Mouse (Mus musculus) ES-E14 (cell line): ENCODE measurements around the gene Erich3. TPM values are rescaled to one million over a fixed set of nuclear protein-coding genes. Genes with fewer than 3 reads are reported as not detected.

ENCODE experiments used
- DNase-seq: peaks from one replicate; pipeline ENCODE4 v3.0.0-alpha.2; 2013; ENCODE audit warnings: low read depth, low spot score
- H3K27ac ChIP-seq: 2 replicates; pipeline ENCODE4 v1.5.1; 2012; ENCODE audit warnings: low read depth, mild to moderate bottlenecking, low read length, moderate library complexity, mixed read lengths; ENCODE audit not compliant: poor library complexity, insufficient read depth, severe bottlenecking
- H3K36me3 ChIP-seq: 2 replicates; pipeline ENCODE4 v1.6.1; 2012; ENCODE audit warnings: mild to moderate bottlenecking, low read length, moderate library complexity, mixed read lengths; ENCODE audit not compliant: control insufficient read depth, poor library complexity, insufficient read depth, severe bottlenecking
- H3K4me1 ChIP-seq, 2 experiments: fragments of 150-350 bp in 1 of 2; sonication (generic) in 1 of 2; 2 replicates each; pipeline ENCODE4 v1.6.1; 2012; ENCODE audit warnings: low read length in 2 of 2, mild to moderate bottlenecking in 1 of 2, mixed read lengths in 1 of 2; ENCODE audit not compliant: control insufficient read depth in 2 of 2, insufficient read depth in 2 of 2, poor library complexity in 1 of 2
- H3K4me3 ChIP-seq, 2 experiments: fragments of 150-350 bp in 1 of 2; sonication (generic) in 1 of 2; 2 replicates each; pipeline ENCODE4 v1.5.1; 2012; ENCODE audit warnings: low read length in 2 of 2, low read depth in 1 of 2, mild to moderate bottlenecking in 1 of 2, mixed read lengths in 1 of 2; ENCODE audit not compliant: insufficient read depth in 1 of 2, poor library complexity in 1 of 2, severe bottlenecking in 1 of 2
- H3K9ac ChIP-seq: 2 replicates; pipeline ENCODE4 v1.6.1; 2012; ENCODE audit warnings: low read depth, mild to moderate bottlenecking, low read length, mixed read lengths; ENCODE audit not compliant: poor library complexity, insufficient read depth, severe bottlenecking
- H3K9me3 ChIP-seq: fragments of 150-350 bp; sonication (generic); 2 replicates; pipeline ENCODE4 v1.6.1; 2012; ENCODE audit warnings: low read depth, mild to moderate bottlenecking, low read length; ENCODE audit not compliant: control insufficient read depth, insufficient read depth
- CHD2 ChIP-seq: IDR thresholded peaks from 2 replicates; pipeline ENCODE4 v1.6.1; 2014; ENCODE audit warnings: mild to moderate bottlenecking, low read depth, low read length, inconsistent platforms
- HCFC1 ChIP-seq: IDR thresholded peaks from 2 replicates; pipeline ENCODE4 v1.6.1; 2012; ENCODE audit warnings: low read length, inconsistent platforms, borderline replicate concordance; ENCODE audit not compliant: insufficient read depth
- MAFK ChIP-seq: IDR thresholded peaks from 2 replicates; pipeline ENCODE4 v1.6.1; 2014; ENCODE audit warnings: mild to moderate bottlenecking, low read depth, low read length, inconsistent platforms; ENCODE audit not compliant: insufficient read depth
- ZC3H11A ChIP-seq: IDR thresholded peaks from 2 replicates; pipeline ENCODE4 v1.6.1; 2012; ENCODE audit warnings: low read depth, mild to moderate bottlenecking, inconsistent platforms, low read length, borderline replicate concordance
- ZNF384 ChIP-seq: IDR thresholded peaks from 2 replicates; pipeline ENCODE4 v1.6.1; 2012; ENCODE audit warnings: low read depth, low read length, inconsistent platforms
- in situ Hi-C, 2 experiments: fragments of 600-800 bp; cut with MboI; formaldehyde crosslinking; loops; one replicate each; pipeline ENCODE4 v1.15.1; 2025; ENCODE audit warnings: low sequenced_read_pairs in 2 of 2, inconsistent platforms in 1 of 2; ENCODE audit not compliant: unreplicated experiment in 2 of 2
- total RNA-seq: library from RNA; depleted of rRNA; stranded (reverse); fragments of 300-350 nt; gene quantifications from 2 replicates; pipeline ENCODE4 v1.2.3, GENCODE M21; 2012

The Erich3 gene
- total RNA-seq, 1 experiment: 0.09 TPM

- no peak overlapping the region for H3K27ac ChIP-seq
- no peak overlapping the region for H3K4me3 ChIP-seq
- H3K9me3 ChIP-seq: no peaks in the 10 kb centered on the region
- no peaks in the 10 kb centered on the region for H3K4me1 ChIP-seq
- in situ Hi-C loops: no loop called here
- H3K9ac ChIP-seq: no peak overlapping the region
- no peaks in the 10 kb centered on the region for H3K36me3 ChIP-seq
- no peak for DNase-seq
- TF ChIP-seq HCFC1 (no peak), CHD2 (no peak), ZNF384 (no peak), MAFK (no peak), ZC3H11A (no peak)
Observed at GRCm38 (mm10) chr3:154806626-154807025, 143.0 kb downstream of the Erich3 start.

- TF ChIP-seq ZC3H11A: no peak
- TF ChIP-seq HCFC1: no peak
- no peak for TF ChIP-seq CHD2
- no peak for TF ChIP-seq MAFK
- TF ChIP-seq ZNF384: no peak
- Histone ChIP-seq H3K9ac (no peak overlapping the region), H3K36me3 (no peaks in the 10 kb centered on the region), H3K9me3 (no peaks in the 10 kb centered on the region), H3K27ac (no peak overlapping the region), H3K4me3 (no peak overlapping the region), H3K4me1 (no peaks in the 10 kb centered on the region)
- in situ Hi-C loops: no loop called here
- no peak for DNase-seq
Observed at GRCm38 (mm10) chr3:154810273-154810870, 146.7 kb downstream of the Erich3 start.

DNA sequence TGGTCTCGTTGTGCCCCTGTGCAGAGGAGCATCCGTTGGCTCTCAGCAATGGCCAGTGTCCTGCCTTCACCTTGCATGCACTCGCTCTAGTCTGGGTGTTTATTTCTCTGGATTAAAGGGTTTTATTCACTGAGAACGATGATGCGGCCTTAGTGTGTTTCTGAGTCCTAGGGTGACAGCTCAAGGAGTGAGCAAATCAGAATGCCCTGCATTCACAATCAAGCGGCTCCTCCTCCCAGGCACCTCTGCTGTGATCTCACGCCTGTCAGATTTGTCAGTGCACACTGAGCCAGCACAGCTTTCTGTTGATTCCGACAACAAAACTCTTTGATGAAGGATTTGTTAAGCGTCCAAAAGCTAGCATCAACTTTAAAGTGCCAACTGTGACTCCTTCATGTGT is 147.6 kb downstream of the Erich3 start:
- DNase-seq: no peak
- H3K27ac ChIP-seq: no peak overlapping the region
- H3K9me3 ChIP-seq: no peaks in the 10 kb centered on the region
- H3K9ac ChIP-seq: no peak overlapping the region
- H3K4me1 ChIP-seq: no peaks in the 10 kb centered on the region
- H3K4me3 ChIP-seq: no peak overlapping the region
- TF ChIP-seq ZC3H11A (no peak), HCFC1 (no peak), ZNF384 (no peak), MAFK (no peak), CHD2 (no peak)
- in situ Hi-C loops: no loop called here
- H3K36me3 ChIP-seq: no peaks in the 10 kb centered on the region

GRCm38 (mm10) chr3:154811833-154812232 is 148.2 kb downstream of the Erich3 start:
- no peak for DNase-seq
- no peak overlapping the region for H3K9ac ChIP-seq
- no peaks in the 10 kb centered on the region for H3K36me3 ChIP-seq
- in situ Hi-C loops: no loop called here
- no peaks in the 10 kb centered on the region for H3K9me3 ChIP-seq
- no peaks in the 10 kb centered on the region; a peak in 1 of 4 replicates for H3K4me1 ChIP-seq
- no peak overlapping the region for H3K4me3 ChIP-seq
- TF ChIP-seq ZNF384 (no peak), CHD2 (no peak), ZC3H11A (no peak), MAFK (no peak), HCFC1 (no peak)
- no peak overlapping the region for H3K27ac ChIP-seq

GRCm38 (mm10) chr3:154812893-154813292 is 149.2 kb downstream of the Erich3 start:
- Histone ChIP-seq H3K4me3 (no peak overlapping the region), H3K27ac (no peak overlapping the region), H3K36me3 (no peaks in the 10 kb centered on the region), H3K9ac (no peak overlapping the region), H3K9me3 (no peaks in the 10 kb centered on the region), H3K4me1 (no peaks in the 10 kb centered on the region; a peak in 1 of 4 replicates)
- TF ChIP-seq CHD2 (no peak), ZC3H11A (no peak), MAFK (no peak), HCFC1 (no peak), ZNF384 (no peak)
- peak; percentile 21 for DNase-seq
- in situ Hi-C loops: no loop called here
